Mouse (Mus musculus): ENCODE measurements at regions not wholly inside any gene's neighbourhood (a gene's known extent, or its start where the extent isn't known, plus 50 kb on each side); places are given as distances from the start of the nearest gene placed in this dataset.

DNA sequence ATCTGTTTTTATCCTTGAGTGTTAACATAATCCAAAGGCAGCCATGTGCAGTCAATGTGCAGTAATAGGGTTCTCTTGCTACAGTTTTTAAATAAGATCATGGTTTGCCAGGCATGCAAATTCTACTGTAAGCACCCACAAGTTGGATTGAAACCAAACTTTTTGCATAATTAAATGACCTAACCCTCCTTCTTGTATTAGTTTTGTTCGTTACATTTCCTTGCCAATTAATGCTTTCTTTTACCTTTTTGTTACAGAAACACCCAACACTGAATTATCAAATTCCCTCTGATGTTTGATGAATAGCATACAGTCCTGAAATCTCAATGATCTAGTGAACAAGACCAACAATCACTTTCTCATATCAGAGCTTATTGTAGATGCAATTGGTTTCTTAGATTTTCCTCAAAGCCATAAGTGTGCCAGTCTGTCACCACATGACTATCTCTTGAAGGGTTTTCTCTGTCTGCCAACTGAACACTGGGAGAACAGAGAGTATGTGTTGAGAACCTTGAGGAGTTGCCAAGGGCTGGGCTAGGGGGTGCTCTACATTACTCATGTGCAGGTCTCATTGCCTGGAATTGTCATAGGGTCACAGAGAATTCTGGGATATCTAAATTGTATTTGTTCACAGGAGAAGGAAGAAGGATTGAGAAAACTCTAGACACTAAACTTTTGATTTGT is 1060.4 kb downstream of the Gsdmc2 start:
- H3K27me3 ChIP-seq (replicated peaks), result no peaks in the 10 kb centered on the region
- H3K4me3 ChIP-seq (replicated peaks in 1 of 3; ENCODE audit: low read depth in 2 of 3, low read length in 2 of 3, poor library complexity in 1 of 3), result no peak overlapping the region
- TF ChIP-seq MAX (IDR thresholded peaks at IDR 0.05; ENCODE audit: low read length), result no peak
- H3K9ac ChIP-seq (ENCODE audit: insufficient read depth, low read depth), result no peak overlapping the region
- H3K4me2 ChIP-seq (ENCODE audit: insufficient read depth, low read depth, poor library complexity, severe bottlenecking), result no peak overlapping the region
- peaks cover 5 to 31% of the 10 kb centered on the region in 2 experiments; a peak in 3 of 4 replicates for H3K4me1 ChIP-seq (ENCODE audit: control insufficient read depth in 1 of 2, insufficient read depth in 2 of 2)
- no peak for DNase-seq (ENCODE audit: extremely low read depth)
- H3K79me2 ChIP-seq (replicated peaks; ENCODE audit: control insufficient read depth, extremely low read depth, insufficient read depth, poor library complexity, severe bottlenecking), result no peaks in the 10 kb centered on the region
- peaks cover 6% of the 10 kb centered on the region for H3K9me3 ChIP-seq (replicated peaks; ENCODE audit: low read length)
- no peak overlapping the region for H3K27ac ChIP-seq (ENCODE audit: insufficient read depth, low read depth)
- dilution Hi-C loops (cut with MboI; ENCODE audit: extremely low pct_ligation_motif_present, extremely low pct_unique_long_range_greater_than_20kb, low sequenced_read_pairs), result no loop called here
- in situ Hi-C loops (cut with MboI; ENCODE audit: low pct_ligation_motif_present, low pct_unique_long_range_greater_than_20kb, low sequenced_read_pairs), result no loop called here
- no peaks in the 10 kb centered on the region for H3K36me3 ChIP-seq (replicated peaks in 1 of 2; ENCODE audit: control insufficient read depth in 1 of 2, insufficient read depth in 1 of 2, low read length in 1 of 2)

DNA sequence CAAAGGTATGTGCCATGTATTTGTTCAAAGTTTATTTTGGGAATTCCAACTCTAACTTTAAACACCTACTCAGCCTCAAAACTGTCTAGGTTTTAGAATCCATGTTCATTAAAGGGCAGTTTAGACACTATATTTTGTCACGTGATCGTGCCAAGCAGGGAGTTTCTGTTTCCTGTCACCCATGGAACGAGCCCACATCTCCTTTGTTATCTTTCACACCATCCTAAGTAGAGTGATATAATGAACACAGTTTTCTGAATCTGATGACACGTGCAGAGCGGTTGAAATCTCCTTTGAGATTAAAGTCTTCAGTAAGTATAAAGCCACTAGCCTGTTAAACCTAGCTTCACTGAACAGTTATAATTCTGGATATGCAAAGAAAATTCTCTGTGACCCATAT is 1066.1 kb downstream of the Gsdmc2 start:
- in situ Hi-C loops (cut with MboI; ENCODE audit: low pct_ligation_motif_present, low pct_unique_long_range_greater_than_20kb, low sequenced_read_pairs), result no loop called here
- Histone ChIP-seq H3K4me3 (replicated peaks in 1 of 3; ENCODE audit: low read depth in 2 of 3, low read length in 2 of 3, poor library complexity in 1 of 3) (no peak overlapping the region), H3K36me3 (replicated peaks in 1 of 2; ENCODE audit: control insufficient read depth in 1 of 2, insufficient read depth in 1 of 2, low read length in 1 of 2) (no peaks in the 10 kb centered on the region), H3K9ac (ENCODE audit: insufficient read depth, low read depth) (no peak overlapping the region), H3K9me3 (replicated peaks; ENCODE audit: low read length) (peaks cover 6% of the 10 kb centered on the region), H3K4me1 (ENCODE audit: control insufficient read depth in 1 of 2, insufficient read depth in 2 of 2) (peaks cover 0 to 6% of the 10 kb centered on the region in 2 experiments; a peak in 1 of 4 replicates), H3K27me3 (replicated peaks) (no peaks in the 10 kb centered on the region), H3K27ac (ENCODE audit: insufficient read depth, low read depth) (no peak overlapping the region), H3K4me2 (ENCODE audit: insufficient read depth, low read depth, poor library complexity, severe bottlenecking) (no peak overlapping the region), H3K79me2 (replicated peaks; ENCODE audit: control insufficient read depth, extremely low read depth, insufficient read depth, poor library complexity, severe bottlenecking) (no peaks in the 10 kb centered on the region)
- no peak for DNase-seq (ENCODE audit: extremely low read depth)
- TF ChIP-seq USF1 (IDR thresholded peaks at IDR 0.05; ENCODE audit: low read depth, low read length), result no peak
- no peak for TF ChIP-seq CHD1 (IDR thresholded peaks at IDR 0.05; ENCODE audit: low read depth, low read length)
- no peak for TF ChIP-seq KAT2A (IDR thresholded peaks at IDR 0.05; ENCODE audit: insufficient replicate concordance, low read length)
- TF ChIP-seq RCOR1 (conservative IDR thresholded peaks at IDR 0.05; ENCODE audit: low read depth, low read length), result no peak
- no peak for TF ChIP-seq EP300 (IDR thresholded peaks at IDR 0.05; ENCODE audit: low read length)
- no peak for TF ChIP-seq NELFE (IDR thresholded peaks at IDR 0.05; ENCODE audit: low read depth, low read length)
- no peak for TF ChIP-seq TBP (conservative IDR thresholded peaks at IDR 0.05; ENCODE audit: low read depth, low read length)
- TF ChIP-seq NRF1 (IDR thresholded peaks at IDR 0.05; ENCODE audit: low read depth, low read length), result no peak
- no peak for TF ChIP-seq ZNF384 (IDR thresholded peaks at IDR 0.05; ENCODE audit: low read depth, low read length)
- no peak for TF ChIP-seq ZC3H11A (IDR thresholded peaks at IDR 0.05; ENCODE audit: low read depth, low read length)
- no peak for TF ChIP-seq MEF2A (IDR thresholded peaks at IDR 0.05; ENCODE audit: borderline replicate concordance, low read depth, low read length)
- no peak for TF ChIP-seq SMC3 (IDR thresholded peaks at IDR 0.05; ENCODE audit: low read depth, low read length)
- TF ChIP-seq RAD21 (IDR thresholded peaks at IDR 0.05; ENCODE audit: low read depth, low read length), result no peak
- dilution Hi-C loops (cut with MboI; ENCODE audit: extremely low pct_ligation_motif_present, extremely low pct_unique_long_range_greater_than_20kb, low sequenced_read_pairs), result no loop called here
